Comparison of ENCODE assay signal across 24 mouse cellular contexts in the genomic region with DNA sequence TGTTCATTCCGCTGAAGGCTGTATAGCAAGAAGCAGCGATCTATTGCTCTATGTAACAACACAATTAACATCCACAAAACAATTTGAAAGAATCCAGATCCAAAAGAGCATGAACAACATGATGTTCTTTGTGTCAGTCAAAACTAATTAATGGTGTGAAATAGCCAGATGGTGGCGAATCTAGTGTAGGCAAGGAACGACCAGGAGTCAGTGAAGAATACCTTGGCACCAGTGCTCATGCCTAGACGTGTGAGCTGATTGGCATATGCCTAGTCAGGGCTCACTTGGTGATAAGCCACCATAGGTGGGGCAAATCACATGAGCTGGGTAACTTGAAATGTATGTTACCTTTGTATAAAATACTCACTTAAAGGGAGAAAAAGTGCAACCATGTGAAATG.
DNase-seq lines count a peak whose midpoint lies in the region; ATAC-seq lines count a peak whose summit lies in the region.
"Had no signal": no experiment of that assay in that cellular context is flagged by ENCODE, and none has a peak within 500 bp of the region (broad histone marks: within the 10 kb centered on the region; RNA-seq: fewer than 3 reads in every experiment).

No protein-coding gene starts in this region.

- no peaks in the 10 kb centered on the region for H3K9me3 ChIP-seq in forebrain, embryonic 14.5 days (replicated peaks; ENCODE audit: control insufficient read depth, low read length)
- no peaks in the 10 kb centered on the region for H3K9me3 ChIP-seq in forebrain, embryonic 10.5 days
- no peaks in the 10 kb centered on the region for H3K9me3 ChIP-seq in forebrain, embryonic 16.5 days (ENCODE audit: control insufficient read depth, low read length)
- H3K9me3 ChIP-seq: embryonic facial prominence, embryonic 12.5 days; hindbrain, embryonic 10.5 days; limb, embryonic 12.5 days; liver, embryonic 15.5 days; midbrain, embryonic 15.5 days had no signal

- H3K4me1 ChIP-seq in forebrain, embryonic 14.5 days (ENCODE audit: control insufficient read depth, insufficient read depth, low read length) = no peaks in the 10 kb centered on the region
- H3K4me1 ChIP-seq in forebrain, embryonic 10.5 days = no peaks in the 10 kb centered on the region
- H3K4me1 ChIP-seq in forebrain, embryonic 16.5 days (replicated peaks; ENCODE audit: control insufficient read depth, insufficient read depth, low read length) = no peaks in the 10 kb centered on the region
- H3K4me1 ChIP-seq: embryonic facial prominence, embryonic 12.5 days; hindbrain, embryonic 10.5 days; limb, embryonic 12.5 days; liver, embryonic 15.5 days; midbrain, embryonic 15.5 days had no signal

- DNase-seq in forebrain, embryonic 14.5 days (ENCODE audit: low spot score) = peak; percentile 87
- no peak for DNase-seq in forebrain, embryonic 10.5 days (ENCODE audit: extremely low spot score, low spot score)
- DNase-seq in layer of hippocampus, adult 9-11 months = peak; percentile 35
- DNase-seq in layer of hippocampus, postnatal 25 days (ENCODE audit: extremely low spot score in 1 of 2, low spot score in 1 of 2) = no peak
- DNase-seq in ovary, postnatal 10 days (ENCODE audit: low spot score) = no peak
- DNase-seq: adrenal gland, postnatal 14 days; embryo, embryonic 11 days; gastrocnemius, postnatal 14 days; heart, postnatal 14 days; kidney, adult 9 months; kidney, postnatal 10 days; lung, embryonic 14.5 days; lung, postnatal 14 days; thymus, postnatal 4 days had no signal

- H3K27ac ChIP-seq in forebrain, embryonic 14.5 days (ENCODE audit: low read depth, low read length) = no peak overlapping the region
- no peak overlapping the region for H3K27ac ChIP-seq in forebrain, embryonic 10.5 days
- no peak overlapping the region for H3K27ac ChIP-seq in forebrain, embryonic 16.5 days (ENCODE audit: low read length)
- H3K27ac ChIP-seq: embryonic facial prominence, embryonic 12.5 days; hindbrain, embryonic 10.5 days; limb, embryonic 12.5 days; liver, embryonic 15.5 days; midbrain, embryonic 15.5 days had no signal

- 44% methylated on average over 5 of the region's 5 CpGs for WGBS in forebrain, embryonic 14.5 days
- WGBS in forebrain, embryonic 10.5 days = 91% methylated on average over 5 of the region's 5 CpGs
- 42% methylated on average over 5 of the region's 5 CpGs for WGBS in forebrain, embryonic 16.5 days

- H3K27me3 ChIP-seq in forebrain, embryonic 14.5 days (replicated peaks; ENCODE audit: control insufficient read depth, insufficient read depth, low read length) = no peaks in the 10 kb centered on the region
- H3K27me3 ChIP-seq in forebrain, embryonic 10.5 days (ENCODE audit: poor library complexity, severe bottlenecking) = no peaks in the 10 kb centered on the region
- no peaks in the 10 kb centered on the region for H3K27me3 ChIP-seq in forebrain, embryonic 16.5 days (replicated peaks; ENCODE audit: control insufficient read depth, insufficient read depth, low read length)
- H3K27me3 ChIP-seq: embryonic facial prominence, embryonic 12.5 days; limb, embryonic 12.5 days; liver, embryonic 15.5 days; midbrain, embryonic 15.5 days had no signal

- no peak overlapping the region for H3K9ac ChIP-seq in forebrain, embryonic 14.5 days (ENCODE audit: low read length)
- H3K9ac ChIP-seq in forebrain, embryonic 16.5 days (replicated peaks; ENCODE audit: low read depth, low read length) = no peak overlapping the region
- H3K9ac ChIP-seq: embryonic facial prominence, embryonic 12.5 days; limb, embryonic 12.5 days; liver, embryonic 15.5 days; lung, embryonic 14.5 days; midbrain, embryonic 15.5 days had no signal

- no peaks in the 10 kb centered on the region for H3K36me3 ChIP-seq in forebrain, embryonic 14.5 days (ENCODE audit: control insufficient read depth, insufficient read depth, low read length)
- no peaks in the 10 kb centered on the region for H3K36me3 ChIP-seq in forebrain, embryonic 10.5 days (replicated peaks)
- no peaks in the 10 kb centered on the region for H3K36me3 ChIP-seq in forebrain, embryonic 16.5 days (ENCODE audit: control insufficient read depth, insufficient read depth)
- H3K36me3 ChIP-seq: embryonic facial prominence, embryonic 12.5 days; hindbrain, embryonic 10.5 days; limb, embryonic 12.5 days; liver, embryonic 15.5 days; midbrain, embryonic 15.5 days had no signal

- ATAC-seq in forebrain, embryonic 14.5 days = peak; percentile 87
- ATAC-seq in forebrain, embryonic 16.5 days = peak; percentile 90
- ATAC-seq in inflammation-experienced regulatory T-cells, adult 6 months = no peak
- ATAC-seq: CD4-positive, CD25-positive, alpha-beta regulatory T cell, adult 4 months; hindbrain, embryonic 16.5 days; intestine, embryonic 16.5 days; midbrain, embryonic 15.5 days had no signal

- H3K4me3 ChIP-seq in forebrain, embryonic 14.5 days (ENCODE audit: low read depth, low read length) = no peak overlapping the region
- H3K4me3 ChIP-seq in forebrain, embryonic 10.5 days = no peak overlapping the region
- no peak overlapping the region for H3K4me3 ChIP-seq in forebrain, embryonic 16.5 days (replicated peaks; ENCODE audit: low read length)
- H3K4me3 ChIP-seq: embryonic facial prominence, embryonic 12.5 days; hindbrain, embryonic 10.5 days; limb, embryonic 12.5 days; liver, embryonic 15.5 days; midbrain, embryonic 15.5 days had no signal

- no peak overlapping the region for H3K4me2 ChIP-seq in forebrain, embryonic 14.5 days (ENCODE audit: low read length)
- H3K4me2 ChIP-seq in forebrain, embryonic 16.5 days (ENCODE audit: low read length) = no peak overlapping the region
- H3K4me2 ChIP-seq: embryonic facial prominence, embryonic 12.5 days; limb, embryonic 12.5 days; liver, embryonic 15.5 days; lung, embryonic 14.5 days; midbrain, embryonic 15.5 days had no signal

Comparison
In these comparisons a context has a peak if more than half of its experiments do, and no peak if none do; other contexts are left out.
1. DNase-seq: peak in forebrain, embryonic 14.5 days (single experiment) and layer of hippocampus, adult 9-11 months (single experiment); none in forebrain, embryonic 10.5 days (single experiment), layer of hippocampus, postnatal 25 days (0 of 2) and ovary, postnatal 10 days (single experiment).